Mouse (Mus musculus): Measurements from ENCODE around the gene Naa38. TPM values are rescaled to one million over a fixed set of nuclear protein-coding genes. Genes with fewer than 3 reads are reported as not detected.

Naa38 gene
- total RNA-seq, 2 experiments from 2014 or later = 94.0 to 113 TPM

- Histone ChIP-seq H3K27ac (no peak overlapping the region), H3K4me3 (no peak overlapping the region)
- no peak for DNase-seq (ENCODE audit: extremely low spot score in 1 of 2, low spot score in 2 of 2)
- no peak for TF ChIP-seq CTCF (IDR thresholded peaks at IDR 0.05)
- intact Hi-C loops (cut with DNase I) = no loop called here
These were observed 9.5 kb downstream of the Naa38 start for GRCm38 (mm10) chr11:69404595-69405396.

- DNase-seq (ENCODE audit: extremely low spot score in 1 of 2, low spot score in 2 of 2) = no peak
- Histone ChIP-seq H3K4me3 (no peak overlapping the region), H3K27ac (no peak overlapping the region)
- TF ChIP-seq CTCF (IDR thresholded peaks at IDR 0.05) = no peak
- intact Hi-C loops (cut with DNase I) = no loop called here
These were observed 10.3 kb downstream of the Naa38 start for GRCm38 (mm10) chr11:69405397-69406200.

- DNase-seq (ENCODE audit: extremely low spot score in 1 of 2, low spot score in 2 of 2) = no peak
- Histone ChIP-seq H3K27ac (no peak overlapping the region), H3K4me3 (no peak overlapping the region)
- intact Hi-C loops (cut with DNase I) = no loop called here
- TF ChIP-seq CTCF (IDR thresholded peaks at IDR 0.05) = no peak
These were observed 11.0 kb downstream of the Naa38 start for GRCm38 (mm10) chr11:69406282-69406681.

DNA sequence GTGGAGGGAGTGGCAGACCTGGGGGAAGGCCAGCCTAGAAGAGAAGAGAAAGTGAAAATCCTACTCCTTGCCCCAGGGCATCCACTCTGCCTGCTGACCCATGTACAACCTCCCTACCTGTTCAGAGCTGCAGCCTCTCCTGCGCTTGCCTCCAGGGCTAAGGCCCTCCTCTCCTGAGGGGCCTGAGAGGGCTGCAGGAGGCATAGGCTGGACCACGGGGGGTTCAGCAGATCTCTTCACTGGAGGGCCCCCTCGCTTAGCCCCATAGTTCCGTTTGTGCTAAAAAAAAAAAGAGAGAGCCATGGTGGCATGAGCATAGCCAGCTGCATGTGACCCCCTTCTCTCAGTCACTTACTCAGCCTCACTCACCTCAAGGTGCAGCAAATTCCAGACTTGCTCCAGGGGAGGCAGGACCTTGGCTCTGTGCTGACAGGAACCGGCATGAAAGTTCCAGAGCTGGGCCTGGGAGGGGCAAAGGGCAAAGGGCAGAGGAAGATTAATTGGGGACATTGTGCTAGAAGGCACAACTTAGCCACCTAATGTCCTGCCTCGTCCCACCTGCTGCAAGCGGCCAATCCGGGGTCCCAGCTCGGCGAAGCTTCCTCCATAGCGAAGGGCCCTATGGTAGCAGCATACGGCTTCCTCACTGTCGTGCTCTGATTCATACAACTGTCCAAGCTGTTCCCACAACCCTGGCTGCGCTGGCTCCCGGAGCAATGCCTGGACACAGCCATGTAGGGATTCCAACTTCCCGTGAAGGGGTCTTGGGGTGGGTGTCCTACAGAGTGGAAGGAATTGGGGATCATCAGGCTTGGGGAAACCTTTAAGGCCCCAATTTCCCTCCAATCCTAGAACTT lies 11.8 kb downstream of the Naa38 start:
- no peak for TF ChIP-seq CTCF (IDR thresholded peaks at IDR 0.05)
- intact Hi-C loops (cut with DNase I) = no loop called here
- Histone ChIP-seq H3K4me3 (no peak overlapping the region), H3K27ac (no peak overlapping the region)
- DNase-seq (ENCODE audit: extremely low spot score in 1 of 2, low spot score in 2 of 2) = no peak

GRCm38 (mm10) chr11:69407724-69408004 lies 12.4 kb downstream of the Naa38 start:
- Histone ChIP-seq H3K4me3 (peak overlapping the region; percentile 88), H3K27ac (no peak overlapping the region)
- DNase-seq (ENCODE audit: extremely low spot score in 1 of 2, low spot score in 2 of 2) = no peak
- intact Hi-C loops (cut with DNase I) = no loop called here
- no peak for TF ChIP-seq CTCF (IDR thresholded peaks at IDR 0.05)

GRCm38 (mm10) chr11:69408541-69409377 lies 13.5 kb downstream of the Naa38 start:
- Histone ChIP-seq H3K27ac (peak overlapping the region; percentile 95), H3K4me3 (peak overlapping the region; percentile 88)
- peak; percentile 73 to 78 for DNase-seq (ENCODE audit: extremely low spot score in 1 of 2, low spot score in 2 of 2)
- TF ChIP-seq CTCF (IDR thresholded peaks at IDR 0.05) = peak; percentile 21
- intact Hi-C loops (cut with DNase I) = no loop called here

DNA sequence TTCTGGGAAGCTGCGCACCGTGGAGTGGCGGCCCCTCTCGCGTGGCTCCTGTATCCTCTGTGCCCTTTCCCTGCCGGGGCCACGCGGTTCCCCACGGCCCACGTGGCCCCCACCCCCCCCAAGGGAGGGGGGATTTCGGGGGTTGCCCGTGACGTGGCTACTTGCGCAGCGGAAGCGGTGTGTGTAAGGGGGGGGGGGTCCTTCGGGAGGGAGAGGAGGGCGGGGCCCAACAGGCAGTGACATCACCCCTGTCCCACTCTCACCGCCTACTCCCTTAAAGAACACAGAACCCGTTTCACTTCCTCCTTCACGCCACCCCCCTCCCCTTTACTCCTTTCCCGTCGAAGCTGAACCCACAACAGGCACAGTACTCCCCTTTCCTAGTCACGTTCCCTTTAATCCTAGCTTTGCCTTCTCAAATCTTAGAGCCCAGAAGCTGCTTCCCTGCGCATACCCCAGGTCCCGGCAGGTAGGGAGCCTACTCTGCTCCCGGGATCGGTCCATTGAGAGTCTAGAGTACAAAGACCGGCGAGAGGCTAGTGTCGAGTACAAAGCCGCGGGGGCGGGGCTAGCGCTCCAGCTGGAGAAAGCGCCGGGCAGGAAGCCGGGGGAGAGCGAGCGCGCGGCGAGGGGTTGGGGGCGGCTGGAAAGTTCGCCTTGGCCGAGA lies 14.2 kb downstream of the Naa38 start:
- no peak for TF ChIP-seq CTCF (IDR thresholded peaks at IDR 0.05)
- intact Hi-C loops (cut with DNase I) = loop anchor here (1.0 to 10.0 kb wide), 3 partner anchors 9 to 312 kb away; partner anchors contain the start of genes Cd68, Mpdu1 and Per1
- peak overlapping the region; percentile 95 for H3K27ac ChIP-seq
- peak; percentile 81 to 86 for DNase-seq (ENCODE audit: extremely low spot score in 1 of 2, low spot score in 2 of 2)
- H3K4me3 ChIP-seq = peak overlapping the region; percentile 88

GRCm38 (mm10) chr11:69410045-69410309 lies 14.7 kb downstream of the Naa38 start:
- H3K27ac ChIP-seq = peak overlapping the region; percentile 95
- DNase-seq (ENCODE audit: extremely low spot score in 1 of 2, low spot score in 2 of 2) = no peak
- TF ChIP-seq CTCF (IDR thresholded peaks at IDR 0.05) = no peak
- peak overlapping the region; percentile 88 for H3K4me3 ChIP-seq
- intact Hi-C loops (cut with DNase I) = loop anchor here (1.0 to 10.0 kb wide), 3 partner anchors 8 to 313 kb away; partner anchors contain the start of genes Cd68, Mpdu1 and Per1

DNA sequence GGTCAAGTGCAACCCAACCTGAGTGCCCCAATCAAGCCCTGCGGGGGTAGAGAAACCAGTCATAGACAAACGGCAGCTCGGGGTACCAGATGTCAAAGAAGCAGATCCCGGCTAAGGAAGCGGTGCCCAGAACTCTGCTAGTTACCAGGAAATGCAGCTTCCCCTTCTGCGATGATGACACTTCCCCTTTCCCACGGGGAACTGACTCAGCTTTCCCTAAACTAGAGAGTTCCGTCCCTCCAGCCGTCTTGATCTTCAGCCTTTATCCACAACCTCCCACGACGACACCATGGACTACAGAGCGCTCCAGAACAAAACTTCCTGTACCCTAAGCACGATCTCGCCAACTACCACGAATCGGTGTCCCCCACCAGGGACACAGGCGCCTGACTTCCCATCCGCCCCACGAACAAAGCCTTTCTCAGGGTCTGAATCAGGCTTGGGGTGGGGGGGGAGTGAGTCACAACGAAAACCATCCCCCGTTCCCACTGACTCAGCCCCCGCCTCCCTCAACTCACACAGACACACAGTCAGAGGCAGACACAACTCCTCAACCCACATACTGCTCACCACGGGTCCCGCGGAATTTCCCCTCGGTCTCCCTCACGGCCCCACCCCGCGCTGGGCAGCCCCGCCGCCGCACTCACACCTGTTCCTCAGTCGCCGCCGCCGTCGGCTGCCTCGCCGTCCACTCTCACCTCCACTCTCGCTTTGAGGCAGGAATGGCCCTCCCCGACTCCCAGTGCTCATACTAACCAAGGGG lies 15.2 kb downstream of the Naa38 start:
- DNase-seq (ENCODE audit: extremely low spot score in 1 of 2, low spot score in 2 of 2) = peak; percentile 70 to 72
- intact Hi-C loops (cut with DNase I) = loop anchor here (1.0 to 10.0 kb wide), 3 partner anchors 8 to 313 kb away; partner anchors contain the start of genes Cd68, Mpdu1 and Per1
- Histone ChIP-seq H3K4me3 (peak overlapping the region; percentile 88), H3K27ac (peak overlapping the region; percentile 95)
- TF ChIP-seq CTCF (IDR thresholded peaks at IDR 0.05) = no peak

- DNase-seq (ENCODE audit: extremely low spot score in 1 of 2, low spot score in 2 of 2) = peak; percentile 92 to 93
- TF ChIP-seq CTCF (IDR thresholded peaks at IDR 0.05) = no peak
- Histone ChIP-seq H3K4me3 (peak overlapping the region; percentile 88), H3K27ac (peak overlapping the region; percentile 95)
- intact Hi-C loops (cut with DNase I) = loop anchor here (5.0 to 10.0 kb wide), 2 partner anchors 254 to 314 kb away; partner anchors contain the start of genes Cd68, Mpdu1 and Per1
These were observed 15.8 kb downstream of the Naa38 start for GRCm38 (mm10) chr11:69411073-69411535.

Measured in left cerebral cortex, adult 2 months (tissue).